Mouse (Mus musculus): Measurements from ENCODE around the gene Dcxr. TPM values are rescaled to one million over a fixed set of nuclear protein-coding genes. Genes with fewer than 3 reads are reported as not detected.
"Not testable (repeated sequence)": the region's sequence is repeated elsewhere in the genome, so short reads cannot be mapped to it uniquely, and the experiment has no call there.

Gene Dcxr
- total RNA-seq, 2 experiments from 2014 or later = 40.9 to 43.3 TPM

- no peak for DNase-seq (ENCODE audit: low spot score in 2 of 2)
Observed at GRCm38 (mm10) chr11:120730331-120730870, 3.3 kb upstream of the Dcxr start.

GRCm38 (mm10) chr11:120729432-120730050 lies 2.5 kb upstream of the Dcxr start:
- not testable (repeated sequence) for DNase-seq (ENCODE audit: low spot score in 2 of 2)

GRCm38 (mm10) chr11:120728530-120729240 lies 1.6 kb upstream of the Dcxr start:
- no peak for DNase-seq (ENCODE audit: low spot score in 2 of 2)

GRCm38 (mm10) chr11:120727564-120727963 lies 483 bp upstream of the Dcxr start:
- DNase-seq (ENCODE audit: low spot score in 2 of 2) = no peak

GRCm38 (mm10) chr11:120726243-120727168 lies 575 bp downstream of the Dcxr start:
- DNase-seq (ENCODE audit: low spot score in 2 of 2) = no peak

- DNase-seq (ENCODE audit: low spot score in 2 of 2) = no peak
Observed at GRCm38 (mm10) chr11:120723509-120723908, 3.6 kb downstream of the Dcxr start.

GRCm38 (mm10) chr11:120722761-120723382 lies 4.2 kb downstream of the Dcxr start:
- no peak for DNase-seq (ENCODE audit: low spot score in 2 of 2)

GRCm38 (mm10) chr11:120722067-120722630 lies 4.9 kb downstream of the Dcxr start:
- DNase-seq (ENCODE audit: low spot score in 2 of 2) = no peak

GRCm38 (mm10) chr11:120721124-120722066 lies 5.7 kb downstream of the Dcxr start, which contains the start of gene Rac3:
Rac3 (plus strand) TSS chr11:120721470.
- DNase-seq (ENCODE audit: low spot score in 2 of 2) = peak in 1 of 2 experiments; percentile 42

- peak; percentile 76 to 91 for DNase-seq (ENCODE audit: low spot score in 2 of 2)
Observed at GRCm38 (mm10) chr11:120720450-120720849, 6.6 kb downstream of the Dcxr start.

- DNase-seq (ENCODE audit: low spot score in 2 of 2) = no peak
Observed at GRCm38 (mm10) chr11:120719841-120720376, 7.2 kb downstream of the Dcxr start.

- no peak for DNase-seq (ENCODE audit: low spot score in 2 of 2)
Observed at GRCm38 (mm10) chr11:120719242-120719641, 7.8 kb downstream of the Dcxr start.

- DNase-seq (ENCODE audit: low spot score in 2 of 2) = no peak
Observed at GRCm38 (mm10) chr11:120715131-120715530, 11.9 kb downstream of the Dcxr start.

- no peak for DNase-seq (ENCODE audit: low spot score in 2 of 2)
Observed at GRCm38 (mm10) chr11:120714546-120714945, 12.5 kb downstream of the Dcxr start.

GRCm38 (mm10) chr11:120713580-120714518 lies 13.2 kb downstream of the Dcxr start, which contains the start of the genes Cenpx and Lrrc45:
Cenpx (minus strand) TSS chr11:120713738.
Lrrc45 (plus strand) TSS chr11:120713925.
- DNase-seq (ENCODE audit: low spot score in 2 of 2) = peak; percentile 75 to 95

GRCm38 (mm10) chr11:120712771-120713568 lies 14.1 kb downstream of the Dcxr start:
- no peak for DNase-seq (ENCODE audit: low spot score in 2 of 2)

Data from adrenal gland, postnatal 4 days (tissue).